Mouse (Mus musculus): ENCODE data around the gene Ctnnbip1.

DNA sequence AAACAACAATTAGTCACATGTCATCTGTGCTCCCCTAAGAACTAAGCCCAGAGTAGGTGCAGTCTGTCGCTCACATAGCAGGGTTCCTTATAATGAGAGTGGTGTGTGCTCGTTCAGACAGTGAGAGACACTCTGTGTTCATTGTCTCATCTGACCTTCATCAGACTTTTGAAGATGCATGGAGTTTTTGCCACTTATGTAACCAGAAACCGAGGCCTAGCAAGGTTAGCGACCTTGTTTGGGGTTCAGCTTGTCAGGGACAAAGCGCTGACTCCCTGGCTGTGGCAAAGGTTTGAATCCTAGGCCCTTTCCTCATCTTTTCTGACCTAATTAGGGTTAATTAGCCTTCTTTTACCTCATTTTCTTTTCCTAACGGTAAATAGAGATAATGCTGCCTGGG lies 5.9 kb downstream of the Ctnnbip1 start:
- TF ChIP-seq POLR2A (IDR thresholded peaks at IDR 0.05; ENCODE audit: control insufficient read depth, low read depth, low read length), result no peak
- TF ChIP-seq CTCF (IDR thresholded peaks at IDR 0.05; ENCODE audit: control insufficient read depth, insufficient read depth, insufficient replicate concordance, low read depth, low read length), result no peak
